Mouse (Mus musculus): Measurements from ENCODE around the gene Specc1. TPM values are rescaled to one million over a fixed set of nuclear protein-coding genes. Genes with fewer than 3 reads are reported as not detected.

The Specc1 gene
- polyA plus RNA-seq, 1 experiment from 2014 or later: 10.1 TPM

DNA sequence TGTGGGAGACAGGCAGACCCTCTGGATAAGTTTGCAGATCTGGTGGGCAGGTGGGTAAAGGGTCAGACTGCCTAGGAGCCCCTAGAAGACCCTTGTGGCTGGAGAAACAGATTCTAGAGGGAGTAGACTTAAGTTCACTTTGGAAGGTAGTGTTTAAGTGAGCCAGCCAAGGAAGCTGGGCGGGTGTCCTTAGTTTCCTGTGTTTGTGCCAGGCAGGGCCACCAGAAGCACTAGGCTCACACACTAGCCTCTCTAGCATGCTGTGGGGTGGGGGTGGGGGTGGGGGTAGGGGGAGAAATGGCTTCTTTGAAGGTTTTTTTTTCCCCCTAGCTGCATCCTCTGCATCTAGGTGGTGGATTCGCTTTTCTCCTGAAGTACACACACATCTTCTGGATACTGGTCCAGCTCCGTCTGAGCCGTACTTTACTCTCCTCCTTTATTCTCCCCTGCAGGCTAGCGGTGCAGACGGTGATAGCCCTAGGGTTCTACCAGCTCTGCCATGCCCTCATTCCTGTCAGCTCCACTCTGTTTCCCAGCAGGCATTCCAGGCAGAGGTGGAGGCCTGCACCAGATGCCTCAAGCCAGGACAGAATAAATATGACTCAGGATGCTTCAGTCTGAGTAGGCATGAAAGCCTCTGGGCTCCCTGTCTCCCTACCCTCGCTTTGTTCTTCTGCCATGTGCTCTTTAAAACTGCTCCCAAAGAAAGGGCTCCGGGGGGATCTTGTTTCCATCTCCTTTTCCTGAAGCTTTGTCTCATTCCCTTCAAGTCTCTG, 66.3 kb downstream of the Specc1 start:
- Histone ChIP-seq H3K9me3 (replicated peaks) (no peaks in the 10 kb centered on the region), H3K27ac (replicated peaks) (0 out of 2 replicates have a peak overlapping the region, but pooled peaks have one; percentile 18)
- WGBS: 84% methylated on average over 8 of the region's 8 CpGs

DNA sequence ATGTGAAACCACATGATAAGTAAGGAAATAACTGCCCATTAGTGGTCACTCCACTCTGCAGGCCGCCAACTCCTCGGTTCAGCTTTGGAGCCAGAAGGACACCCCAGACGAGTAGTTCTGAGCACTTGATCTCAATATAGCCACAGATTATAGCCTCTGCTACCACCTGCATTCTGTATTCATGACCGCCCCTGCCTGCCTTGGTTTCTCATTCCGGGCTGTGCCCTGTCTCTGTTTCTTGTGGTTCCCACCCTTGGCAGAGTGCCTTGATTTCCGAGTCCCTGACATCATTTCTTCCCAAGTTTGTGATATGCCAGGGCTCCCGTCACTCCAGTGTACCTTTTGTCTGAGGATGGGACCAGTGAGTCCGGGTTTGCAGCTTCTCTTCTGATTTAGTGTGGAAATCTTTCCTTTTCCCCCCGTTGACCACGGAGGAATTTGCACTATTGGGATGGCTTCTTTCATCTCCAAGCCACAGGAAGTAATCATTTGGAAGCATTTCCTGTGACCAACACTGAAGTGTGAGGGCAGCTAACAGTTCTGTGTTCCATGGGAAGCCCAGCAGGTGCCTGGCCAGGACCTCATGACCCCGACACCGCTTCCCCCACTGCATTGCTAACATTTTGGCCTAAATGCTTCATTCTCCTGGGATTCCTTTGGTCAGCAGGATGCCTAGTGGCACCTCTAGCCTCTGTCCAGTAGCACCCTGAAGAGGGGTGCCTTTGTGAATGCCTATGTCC, 67.1 kb downstream of the Specc1 start:
- H3K27me3 ChIP-seq (ENCODE audit: low read depth, poor library complexity, severe bottlenecking): no peaks in the 10 kb centered on the region
- 0 out of 2 replicates have a peak overlapping the region, but pooled peaks have one; percentile 18 for H3K27ac ChIP-seq (replicated peaks)
- H3K4me1 ChIP-seq: peaks cover 25% of the 10 kb centered on the region
- 89% methylated on average over 12 of the region's 12 CpGs for WGBS
- DNase-seq (ENCODE audit: low spot score): no peak
- no peaks in the 10 kb centered on the region for H3K9me3 ChIP-seq (replicated peaks)
- H3K4me3 ChIP-seq: no peak overlapping the region
- no peaks in the 10 kb centered on the region for H3K36me3 ChIP-seq

More for the DNA sequence above, 66.3 kb downstream of the Specc1 start:
- peaks cover 24% of the 10 kb centered on the region for H3K4me1 ChIP-seq
- no peaks in the 10 kb centered on the region for H3K36me3 ChIP-seq
- no peaks in the 10 kb centered on the region for H3K27me3 ChIP-seq (ENCODE audit: low read depth, poor library complexity, severe bottlenecking)
- DNase-seq (ENCODE audit: low spot score): no peak
- no peak overlapping the region for H3K4me3 ChIP-seq

GRCm38 (mm10) chr11:62024234-62024601, 67.7 kb downstream of the Specc1 start:
- 64% methylated on average over 8 of the region's 8 CpGs for WGBS
- H3K36me3 ChIP-seq: no peaks in the 10 kb centered on the region
- H3K9me3 ChIP-seq (replicated peaks): no peaks in the 10 kb centered on the region
- no peak overlapping the region for H3K4me3 ChIP-seq
- no peak overlapping the region for H3K27ac ChIP-seq (replicated peaks)
- H3K27me3 ChIP-seq (ENCODE audit: low read depth, poor library complexity, severe bottlenecking): no peaks in the 10 kb centered on the region
- no peak for DNase-seq (ENCODE audit: low spot score)
- peaks cover 25% of the 10 kb centered on the region for H3K4me1 ChIP-seq

GRCm38 (mm10) chr11:62024952-62025351, 68.4 kb downstream of the Specc1 start:
- 84% methylated on average over 5 of the region's 5 CpGs for WGBS
- no peaks in the 10 kb centered on the region for H3K9me3 ChIP-seq (replicated peaks)
- no peaks in the 10 kb centered on the region for H3K27me3 ChIP-seq (ENCODE audit: low read depth, poor library complexity, severe bottlenecking)
- DNase-seq (ENCODE audit: low spot score): no peak
- no peak overlapping the region for H3K27ac ChIP-seq (replicated peaks)
- H3K4me3 ChIP-seq: no peak overlapping the region
- no peaks in the 10 kb centered on the region for H3K36me3 ChIP-seq
- peaks cover 33% of the 10 kb centered on the region for H3K4me1 ChIP-seq

DNA sequence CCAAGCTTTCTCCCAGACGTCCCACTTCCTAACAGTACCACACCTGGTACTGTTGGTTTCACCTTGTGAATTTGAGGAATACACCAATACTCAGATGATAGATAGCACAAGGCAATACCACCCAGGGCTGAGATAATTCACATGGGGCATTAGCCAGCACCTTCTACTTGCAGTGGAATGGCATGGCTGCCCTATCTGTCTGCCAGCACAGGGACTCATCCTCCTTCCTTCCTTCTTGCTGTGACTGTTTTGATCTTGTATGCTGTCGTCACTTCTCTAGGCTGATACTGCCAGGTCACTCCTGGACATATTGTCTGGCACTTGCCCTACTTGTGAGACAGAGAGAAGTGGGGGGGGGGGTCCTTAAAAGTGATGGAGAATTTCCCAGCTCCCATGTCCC, 69.2 kb downstream of the Specc1 start:
- H3K36me3 ChIP-seq: no peaks in the 10 kb centered on the region
- WGBS: 88% methylated on average over 2 of the region's 2 CpGs
- H3K27me3 ChIP-seq (ENCODE audit: low read depth, poor library complexity, severe bottlenecking): no peaks in the 10 kb centered on the region
- DNase-seq (ENCODE audit: low spot score): no peak
- H3K9me3 ChIP-seq (replicated peaks): no peaks in the 10 kb centered on the region
- H3K4me1 ChIP-seq: peaks cover 39% of the 10 kb centered on the region
- no peak overlapping the region for H3K4me3 ChIP-seq
- H3K27ac ChIP-seq (replicated peaks): no peak overlapping the region

DNA sequence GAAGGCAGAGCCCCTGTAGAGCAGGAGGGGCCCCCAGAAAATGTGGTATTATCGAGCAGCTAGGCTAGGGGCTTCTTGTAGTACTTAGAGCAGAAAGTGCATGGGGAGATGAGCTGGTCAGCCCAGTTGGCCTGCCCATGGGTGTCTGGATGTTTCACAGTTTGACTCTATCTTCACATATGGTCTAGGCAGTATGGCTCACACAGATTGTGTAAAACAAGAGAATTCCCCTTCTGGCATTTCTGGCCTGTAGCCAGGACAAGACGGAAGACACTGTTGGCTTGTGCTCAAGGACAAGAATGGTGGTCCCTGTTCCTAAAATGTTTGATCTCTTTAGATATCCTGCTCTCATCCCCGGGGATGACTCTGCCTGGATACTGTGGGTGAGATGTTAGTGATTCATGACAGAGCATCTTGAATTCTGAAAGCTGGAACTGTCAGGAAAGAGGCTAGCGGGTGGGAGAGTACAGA, 69.8 kb downstream of the Specc1 start:
- Histone ChIP-seq H3K4me3 (no peak overlapping the region), H3K36me3 (no peaks in the 10 kb centered on the region), H3K4me1 (peaks cover 39% of the 10 kb centered on the region), H3K9me3 (replicated peaks) (no peaks in the 10 kb centered on the region), H3K27ac (replicated peaks) (no peak overlapping the region), H3K27me3 (ENCODE audit: low read depth, poor library complexity, severe bottlenecking) (no peaks in the 10 kb centered on the region)
- WGBS: 89% methylated on average over 4 of the region's 4 CpGs
- DNase-seq (ENCODE audit: low spot score): no peak

DNA sequence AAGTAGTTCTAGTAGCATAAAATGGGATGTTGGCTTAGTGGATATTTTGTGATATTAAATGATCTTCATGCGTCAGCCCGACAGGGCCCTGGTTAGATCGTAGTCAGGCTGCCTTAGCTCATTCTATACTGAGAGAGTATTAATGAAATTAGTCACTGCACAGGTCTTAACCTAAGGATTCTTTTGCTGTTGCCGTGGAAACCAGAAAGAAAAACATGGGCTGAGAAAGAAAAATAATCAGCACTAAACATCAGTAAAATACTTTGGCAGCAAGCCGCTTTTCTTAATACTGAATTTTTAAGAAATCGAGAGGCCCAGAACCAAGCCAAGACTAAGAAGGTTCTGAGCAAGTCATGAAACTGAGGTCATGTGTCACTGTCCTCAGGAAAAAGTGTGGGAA, 70.7 kb downstream of the Specc1 start:
- Histone ChIP-seq H3K27ac (replicated peaks) (no peak overlapping the region), H3K36me3 (no peaks in the 10 kb centered on the region), H3K9me3 (replicated peaks) (no peaks in the 10 kb centered on the region), H3K27me3 (ENCODE audit: low read depth, poor library complexity, severe bottlenecking) (no peaks in the 10 kb centered on the region), H3K4me1 (peaks cover 39% of the 10 kb centered on the region), H3K4me3 (no peak overlapping the region)
- DNase-seq (ENCODE audit: low spot score): no peak
- 79% methylated on average over 6 of the region's 6 CpGs for WGBS

DNA sequence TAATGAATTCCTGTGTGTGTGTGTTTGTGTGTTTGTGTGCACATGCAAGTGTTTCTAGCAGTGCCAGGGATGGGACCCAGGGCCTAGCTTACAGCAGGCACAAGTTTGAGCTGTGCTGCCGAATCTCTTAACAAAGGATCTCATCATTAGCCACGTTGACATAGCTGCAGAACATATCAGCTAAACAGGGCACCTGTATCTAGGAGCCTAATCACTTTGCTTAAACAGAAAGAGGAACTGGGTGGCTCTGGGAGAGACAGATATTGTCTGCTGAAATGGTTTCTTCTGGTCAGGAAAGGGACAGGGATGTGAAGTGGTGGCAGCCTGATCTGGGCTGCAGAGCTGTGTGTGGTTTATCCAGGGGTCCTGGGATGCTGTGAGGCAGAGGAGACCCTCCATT, 71.1 kb downstream of the Specc1 start:
- no peak for DNase-seq (ENCODE audit: low spot score)
- Histone ChIP-seq H3K27me3 (ENCODE audit: low read depth, poor library complexity, severe bottlenecking) (no peaks in the 10 kb centered on the region), H3K9me3 (replicated peaks) (no peaks in the 10 kb centered on the region), H3K4me1 (peaks cover 39% of the 10 kb centered on the region), H3K36me3 (no peaks in the 10 kb centered on the region), H3K27ac (replicated peaks) (0 out of 2 replicates have a peak overlapping the region, but pooled peaks have one; percentile 13), H3K4me3 (no peak overlapping the region)
- 64% methylated on average over 2 of the region's 2 CpGs for WGBS

DNA sequence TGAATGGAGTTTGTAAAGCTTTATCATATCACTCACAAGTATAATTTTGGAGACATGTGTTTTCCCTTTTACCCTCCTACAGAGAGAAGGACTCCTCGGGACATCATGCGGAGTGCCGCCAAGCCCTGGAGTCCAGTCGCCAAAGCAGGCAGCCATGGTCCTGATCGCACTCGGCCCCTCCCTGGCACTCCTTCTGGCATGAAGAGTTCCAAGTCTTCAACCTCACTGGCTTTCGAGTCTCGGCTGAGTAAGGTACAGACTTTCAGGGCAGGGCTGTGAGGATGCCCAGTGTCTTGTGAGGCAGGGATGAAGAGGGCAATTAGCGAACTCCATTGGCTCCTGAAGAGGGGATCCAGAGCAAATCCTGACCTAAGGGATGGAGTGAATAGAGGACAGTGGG, 72.6 kb downstream of the Specc1 start:
- H3K4me1 ChIP-seq: peaks cover 26% of the 10 kb centered on the region
- H3K4me3 ChIP-seq: no peak overlapping the region
- no peaks in the 10 kb centered on the region for H3K27me3 ChIP-seq (ENCODE audit: low read depth, poor library complexity, severe bottlenecking)
- no peak for DNase-seq (ENCODE audit: low spot score)
- no peak overlapping the region for H3K27ac ChIP-seq (replicated peaks)
- H3K36me3 ChIP-seq: no peaks in the 10 kb centered on the region
- WGBS: 86% methylated on average over 9 of the region's 9 CpGs
- no peaks in the 10 kb centered on the region for H3K9me3 ChIP-seq (replicated peaks)

DNA sequence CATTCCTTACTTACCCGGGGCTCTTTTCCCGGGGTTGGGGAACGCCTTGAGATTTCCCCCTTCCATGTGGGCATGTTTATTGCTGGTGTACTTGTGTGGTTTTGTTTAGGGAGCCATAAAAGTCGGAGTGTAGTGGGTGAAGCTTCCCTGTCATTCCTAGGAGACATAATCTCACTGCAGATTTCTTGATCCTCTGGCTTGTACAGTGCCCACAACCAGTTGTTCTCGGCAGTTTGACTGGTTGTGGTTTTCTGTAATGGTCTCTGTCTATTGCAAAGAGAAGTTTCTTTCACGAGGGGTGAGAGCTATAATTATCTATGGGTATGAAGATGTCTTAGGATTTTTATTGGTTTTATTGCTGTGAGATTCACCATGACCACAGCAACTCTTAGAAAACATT, 78.0 kb downstream of the Specc1 start:
- DNase-seq (ENCODE audit: low spot score): no peak
- H3K4me1 ChIP-seq: peaks cover 11% of the 10 kb centered on the region
- no peak overlapping the region for H3K4me3 ChIP-seq
- no peak overlapping the region for H3K27ac ChIP-seq (replicated peaks)
- no peaks in the 10 kb centered on the region for H3K9me3 ChIP-seq (replicated peaks)
- no peaks in the 10 kb centered on the region for H3K27me3 ChIP-seq (ENCODE audit: low read depth, poor library complexity, severe bottlenecking)
- 83% methylated on average over 6 of the region's 6 CpGs for WGBS
- H3K36me3 ChIP-seq: no peaks in the 10 kb centered on the region

GRCm38 (mm10) chr11:62035220-62035619, 78.7 kb downstream of the Specc1 start:
- Histone ChIP-seq H3K27me3 (ENCODE audit: low read depth, poor library complexity, severe bottlenecking) (no peaks in the 10 kb centered on the region), H3K27ac (replicated peaks) (no peak overlapping the region), H3K4me3 (no peak overlapping the region), H3K36me3 (no peaks in the 10 kb centered on the region), H3K4me1 (peaks cover 4% of the 10 kb centered on the region), H3K9me3 (replicated peaks) (no peaks in the 10 kb centered on the region)
- WGBS: 91% methylated on average over 1 of the region's 1 CpGs
- DNase-seq (ENCODE audit: low spot score): no peak

GRCm38 (mm10) chr11:62040122-62040521, 83.6 kb downstream of the Specc1 start:
- DNase-seq (ENCODE audit: low spot score): no peak
- Histone ChIP-seq H3K9me3 (replicated peaks) (no peaks in the 10 kb centered on the region), H3K27ac (replicated peaks) (no peak overlapping the region), H3K27me3 (ENCODE audit: low read depth, poor library complexity, severe bottlenecking) (no peaks in the 10 kb centered on the region), H3K4me3 (no peak overlapping the region), H3K4me1 (no peaks in the 10 kb centered on the region), H3K36me3 (no peaks in the 10 kb centered on the region)
- 74% methylated on average over 2 of the region's 2 CpGs for WGBS

GRCm38 (mm10) chr11:62044627-62045026, 88.1 kb downstream of the Specc1 start:
- DNase-seq (ENCODE audit: low spot score): no peak
- no peaks in the 10 kb centered on the region for H3K4me1 ChIP-seq
- no peak overlapping the region for H3K27ac ChIP-seq (replicated peaks)
- no peaks in the 10 kb centered on the region for H3K36me3 ChIP-seq
- no peaks in the 10 kb centered on the region for H3K27me3 ChIP-seq (ENCODE audit: low read depth, poor library complexity, severe bottlenecking)
- WGBS: 46% methylated on average over 3 of the region's 3 CpGs
- no peaks in the 10 kb centered on the region for H3K9me3 ChIP-seq (replicated peaks)
- H3K4me3 ChIP-seq: no peak overlapping the region
